Mouse (Mus musculus) C2C12 (cell line): Measurements from ENCODE around the gene Klhl8. TPM values are rescaled to one million over a fixed set of nuclear protein-coding genes. Genes with fewer than 3 reads are reported as not detected.
"Not testable (repeated sequence)": the region's sequence is repeated elsewhere in the genome, so short reads cannot be mapped to it uniquely, and the experiment has no call there.

Source experiments
- H3K27me3 ChIP-seq: one replicate; pipeline ENCODE4 v1.6.1; 2011; ENCODE audit not compliant: control insufficient read depth, insufficient read depth, insufficient read length
- H3K36me3 ChIP-seq: one replicate; pipeline ENCODE4 v1.6.1; 2011; ENCODE audit not compliant: control insufficient read depth, insufficient read depth
- H3K4me3 ChIP-seq: one replicate; pipeline ENCODE4 v1.5.1; 2011; ENCODE audit warnings: mild to moderate bottlenecking, control low read depth; ENCODE audit not compliant: poor library complexity, insufficient read depth, severe bottlenecking
- H3K79me2 ChIP-seq: one replicate; pipeline ENCODE4 v1.6.1; 2011; ENCODE audit not compliant: control insufficient read depth, insufficient read depth
- H3K79me3 ChIP-seq: one replicate; pipeline ENCODE4 v1.6.1; 2011; ENCODE audit warnings: low read depth, control low read depth
- H3ac ChIP-seq: one replicate; pipeline ENCODE3; 2011; ENCODE audit warnings: low read depth; ENCODE audit not compliant: control insufficient read depth, insufficient read length
- CEBPB ChIP-seq: IDR thresholded peaks from one replicate; pipeline ENCODE4 v1.6.1; 2011; ENCODE audit warnings: low read depth, mild to moderate bottlenecking, control low read depth, moderate library complexity
- CTCF ChIP-seq: IDR thresholded peaks from one replicate; pipeline ENCODE4 v1.5.1; 2011; ENCODE audit not compliant: control insufficient read depth, insufficient read depth, insufficient read length
- FOSL1 ChIP-seq: IDR thresholded peaks from one replicate; pipeline ENCODE4 v1.8.0; 2011; ENCODE audit warnings: mild to moderate bottlenecking, low read length; ENCODE audit not compliant: poor library complexity, insufficient read depth, severe bottlenecking
- MAX ChIP-seq: IDR thresholded peaks from one replicate; pipeline ENCODE4 v1.6.1; 2011; ENCODE audit warnings: mild to moderate bottlenecking, control low read depth
- MYOD1 ChIP-seq: IDR thresholded peaks from one replicate; pipeline ENCODE4 v1.6.1; 2011; ENCODE audit warnings: low read depth; ENCODE audit not compliant: control insufficient read depth, insufficient read length
- MYOG ChIP-seq: IDR thresholded peaks from one replicate; pipeline ENCODE4 v1.6.1; 2011; ENCODE audit not compliant: control insufficient read depth, insufficient read length; ENCODE audit errors: extremely low read depth
- USF1 ChIP-seq: IDR thresholded peaks from one replicate; pipeline ENCODE4 v1.6.1; 2011; ENCODE audit warnings: low read depth, mild to moderate bottlenecking, control low read depth, moderate library complexity
- polyA plus RNA-seq: library from polyadenylated mRNA; unstranded; fragments of >200 nt; fragmentation: generic; extraction: Trizol; gene quantifications from one replicate; pipeline ENCODE4 v1.2.1, GENCODE M21; 2012; ENCODE audit warnings: missing spikeins

Klhl8 gene
- polyA plus RNA-seq, 1 experiment, result 1.1 TPM

- no peak overlapping the region for H3ac ChIP-seq
These were observed 28.8 kb upstream of the Klhl8 start for GRCm38 (mm10) chr5:103939856-103940255.

GRCm38 (mm10) chr5:103939350-103939652, 28.2 kb upstream of the Klhl8 start:
- Histone ChIP-seq H3K79me2 (no peaks in the 10 kb centered on the region), H3K27me3 (peaks cover 8% of the 10 kb centered on the region), H3ac (no peak overlapping the region), H3K79me3 (no peaks in the 10 kb centered on the region), H3K4me3 (no peak overlapping the region), H3K36me3 (no peaks in the 10 kb centered on the region)
- no peak for TF ChIP-seq MYOG
- TF ChIP-seq CEBPB, result no peak
- TF ChIP-seq MYOD1, result no peak
- TF ChIP-seq FOSL1, result no peak
- TF ChIP-seq CTCF, result no peak
- TF ChIP-seq USF1, result no peak
- no peak for TF ChIP-seq MAX

More at GRCm38 (mm10) chr5:103939856-103940255, 28.8 kb upstream of the Klhl8 start:
- peaks cover 8% of the 10 kb centered on the region for H3K27me3 ChIP-seq
- H3K36me3 ChIP-seq, result no peaks in the 10 kb centered on the region
- H3K79me3 ChIP-seq, result no peaks in the 10 kb centered on the region
- no peaks in the 10 kb centered on the region for H3K79me2 ChIP-seq
- H3K4me3 ChIP-seq, result no peak overlapping the region
- TF ChIP-seq FOSL1 (no peak), MYOD1 (no peak), USF1 (no peak), MAX (no peak), CTCF (no peak), MYOG (no peak), CEBPB (no peak)

GRCm38 (mm10) chr5:103938547-103939349, 27.7 kb upstream of the Klhl8 start:
- TF ChIP-seq CEBPB (no peak), CTCF (no peak), USF1 (no peak), MYOD1 (no peak), MYOG (no peak)
- no peaks in the 10 kb centered on the region for H3K79me3 ChIP-seq
- H3K36me3 ChIP-seq, result no peaks in the 10 kb centered on the region
- no peaks in the 10 kb centered on the region for H3K79me2 ChIP-seq
- H3K27me3 ChIP-seq, result peaks cover 8% of the 10 kb centered on the region
- no peak overlapping the region for H3K4me3 ChIP-seq
- H3ac ChIP-seq, result no peak overlapping the region

- TF ChIP-seq CEBPB, result no peak
- TF ChIP-seq FOSL1, result no peak
- Histone ChIP-seq H3K79me2 (no peaks in the 10 kb centered on the region), H3K4me3 (no peak overlapping the region), H3K79me3 (no peaks in the 10 kb centered on the region), H3ac (no peak overlapping the region), H3K27me3 (peaks cover 8% of the 10 kb centered on the region), H3K36me3 (no peaks in the 10 kb centered on the region)
These were observed 26.0 kb upstream of the Klhl8 start for GRCm38 (mm10) chr5:103936906-103937589.

DNA sequence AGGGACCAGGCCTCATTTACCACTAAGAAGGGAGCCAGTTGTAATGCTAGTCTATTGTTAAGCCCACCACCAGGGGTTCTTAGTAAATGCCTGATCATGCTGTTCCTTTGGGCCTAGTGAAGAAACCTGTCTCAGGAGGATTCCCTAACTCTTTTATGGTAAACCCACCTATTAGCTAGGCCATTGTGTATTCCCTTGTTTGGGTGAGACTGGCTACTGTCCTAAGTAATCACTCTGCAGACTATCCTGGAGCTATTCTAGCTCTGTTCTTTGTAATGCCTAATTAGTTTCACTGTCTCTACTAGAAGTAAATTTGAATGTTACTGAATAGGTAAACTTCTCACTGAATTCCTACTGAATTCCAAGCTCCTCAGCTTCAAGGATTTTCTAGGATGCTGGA, 20.9 kb upstream of the Klhl8 start:
- H3K27me3 ChIP-seq, H3K79me3 ChIP-seq, H3K36me3 ChIP-seq, H3ac ChIP-seq, H3K79me2 ChIP-seq, H3K4me3 ChIP-seq: not testable (repeated sequence)

DNA sequence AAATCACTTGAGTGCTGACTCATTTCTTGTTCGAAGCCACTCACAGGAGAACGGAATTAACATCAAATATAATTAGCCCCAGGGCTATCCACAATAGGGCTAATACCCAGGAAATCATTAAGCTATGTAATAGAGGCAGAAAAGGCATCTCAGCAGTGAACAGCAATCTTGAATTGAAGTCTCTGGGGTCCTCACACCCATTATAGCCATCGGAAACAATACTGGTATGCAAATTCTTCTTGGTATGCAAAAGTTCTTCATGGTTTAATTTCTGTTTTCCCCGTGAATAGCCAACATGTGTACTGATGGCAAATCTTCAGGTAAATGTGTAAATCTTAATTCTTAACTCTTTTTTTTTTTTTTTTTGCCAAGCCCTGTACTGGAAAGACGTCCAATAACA, 19.5 kb upstream of the Klhl8 start:
- no peak overlapping the region for H3ac ChIP-seq
- no peaks in the 10 kb centered on the region for H3K79me3 ChIP-seq
- TF ChIP-seq MYOD1, result no peak
- TF ChIP-seq CEBPB, result no peak
- TF ChIP-seq MAX, result no peak
- no peak for TF ChIP-seq MYOG
- no peak for TF ChIP-seq CTCF
- no peak for TF ChIP-seq USF1
- TF ChIP-seq FOSL1, result no peak
- no peaks in the 10 kb centered on the region for H3K79me2 ChIP-seq
- H3K27me3 ChIP-seq, result no peaks in the 10 kb centered on the region
- H3K36me3 ChIP-seq, result no peaks in the 10 kb centered on the region
- H3K4me3 ChIP-seq, result no peak overlapping the region
